Mouse (Mus musculus) heart, embryonic 13.5 days (tissue): ENCODE measurements around the gene Zdhhc4. TPM values are rescaled to one million over a fixed set of nuclear protein-coding genes. Genes with fewer than 3 reads are reported as not detected.
A peak's percentile ranks its signal among the peaks of the same experiment; 100 is the strongest.

Experiments used
- ATAC-seq: fragments of 200-750 bp; cut with Nextera tagmentation; 2 replicates; pipeline ENCODE4 v1.8.0; 2017; ENCODE audit warnings: moderate TSS enrichment; ENCODE audit not compliant: insufficient number of reproducible peaks, low FRiP score, low TSS enrichment; ENCODE audit errors: extremely low read depth
- H3K27ac ChIP-seq: fragments of 300-500 bp; sonication (generic); replicated peaks from 2 replicates; pipeline ENCODE4 v1.5.1; 2015; ENCODE audit warnings: moderate library complexity, mild to moderate bottlenecking, inconsistent platforms
- H3K27me3 ChIP-seq: fragments of 300-500 bp; sonication (generic); replicated peaks from 2 replicates; pipeline ENCODE4 v1.6.1; 2015; ENCODE audit warnings: mild to moderate bottlenecking, inconsistent platforms
- H3K36me3 ChIP-seq: fragments of 300-500 bp; sonication (generic); 2 replicates; pipeline ENCODE4 v1.6.1; 2015; ENCODE audit warnings: mild to moderate bottlenecking, inconsistent platforms
- H3K4me1 ChIP-seq: fragments of 300-500 bp; sonication (generic); 2 replicates; pipeline ENCODE4 v1.6.1; 2015; ENCODE audit warnings: inconsistent platforms
- H3K4me2 ChIP-seq: fragments of 300-500 bp; sonication (generic); 2 replicates; pipeline ENCODE4 v1.6.1; 2015; ENCODE audit warnings: inconsistent platforms, mild to moderate bottlenecking, moderate library complexity
- H3K4me3 ChIP-seq: fragments of 300-500 bp; sonication (generic); 2 replicates; pipeline ENCODE4 v1.5.1; 2015; ENCODE audit warnings: moderate library complexity, mild to moderate bottlenecking, inconsistent platforms
- H3K9ac ChIP-seq: fragments of 300-500 bp; sonication (generic); 2 replicates; pipeline ENCODE4 v1.6.1; 2015; ENCODE audit warnings: inconsistent platforms, mild to moderate bottlenecking, moderate library complexity
- H3K9me3 ChIP-seq: fragments of 300-500 bp; sonication (generic); 2 replicates; pipeline ENCODE4 v1.6.1; 2016; ENCODE audit warnings: inconsistent platforms
- WGBS: fragments of 180-500 bp; shearing (Covaris S2); methylation state at CpG from one replicate; pipeline ENCODE4 v1.1.7; 2015; ENCODE audit warnings: mixed read lengths; 5-methylcytosine and 5-hydroxymethylcytosine counted together
- polyA plus RNA-seq: library from polyadenylated mRNA; unstranded; fragments of >200 nt; fragmentation: Nextera tagmentation; extraction: Ambion mirVana; gene quantifications from 2 replicates; pipeline ENCODE4 v1.2.1, GENCODE M21; 2015

Zdhhc4 gene
- polyA plus RNA-seq, 1 experiment from 2014 or later: 50.5 TPM

GRCm38 (mm10) chr5:143316605-143317287 is 12.3 kb downstream of the Zdhhc4 start:
- Histone ChIP-seq H3K9ac (no peak overlapping the region), H3K27ac (no peak overlapping the region), H3K4me1 (peaks cover 18% of the 10 kb centered on the region), H3K4me3 (no peak overlapping the region), H3K27me3 (no peaks in the 10 kb centered on the region), H3K9me3 (no peaks in the 10 kb centered on the region), H3K36me3 (peaks cover 80% of the 10 kb centered on the region), H3K4me2 (no peak overlapping the region)
- WGBS: 87% methylated on average over 5 of the region's 5 CpGs
- ATAC-seq: no peak

DNA sequence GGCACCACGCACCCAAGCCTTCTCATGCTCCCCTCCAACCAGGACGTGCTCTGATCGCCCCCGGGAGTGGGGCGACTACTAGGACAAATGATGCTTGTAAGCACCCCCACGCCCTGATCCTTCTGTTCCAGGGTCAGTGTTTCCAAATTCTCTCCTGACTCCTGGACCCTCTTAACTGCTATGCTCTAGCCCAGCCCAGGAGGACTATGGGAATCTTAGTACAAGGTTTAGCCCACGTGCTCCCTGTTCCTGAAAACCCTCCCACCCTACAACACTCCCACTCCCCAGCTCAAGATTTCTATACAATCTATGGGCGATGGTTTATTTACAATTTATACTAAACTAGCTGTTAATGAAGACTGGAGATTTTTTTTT is 13.6 kb downstream of the Zdhhc4 start:
- ATAC-seq: no peak
- Histone ChIP-seq H3K4me1 (peaks cover 18% of the 10 kb centered on the region), H3K4me2 (peak overlapping the region; percentile 80), H3K27me3 (no peaks in the 10 kb centered on the region), H3K36me3 (peaks cover 80% of the 10 kb centered on the region), H3K9ac (peak overlapping the region; percentile 96), H3K4me3 (peak overlapping the region; percentile 90), H3K27ac (no peak overlapping the region), H3K9me3 (no peaks in the 10 kb centered on the region)
- 15% methylated on average over 8 of the region's 8 CpGs for WGBS

DNA sequence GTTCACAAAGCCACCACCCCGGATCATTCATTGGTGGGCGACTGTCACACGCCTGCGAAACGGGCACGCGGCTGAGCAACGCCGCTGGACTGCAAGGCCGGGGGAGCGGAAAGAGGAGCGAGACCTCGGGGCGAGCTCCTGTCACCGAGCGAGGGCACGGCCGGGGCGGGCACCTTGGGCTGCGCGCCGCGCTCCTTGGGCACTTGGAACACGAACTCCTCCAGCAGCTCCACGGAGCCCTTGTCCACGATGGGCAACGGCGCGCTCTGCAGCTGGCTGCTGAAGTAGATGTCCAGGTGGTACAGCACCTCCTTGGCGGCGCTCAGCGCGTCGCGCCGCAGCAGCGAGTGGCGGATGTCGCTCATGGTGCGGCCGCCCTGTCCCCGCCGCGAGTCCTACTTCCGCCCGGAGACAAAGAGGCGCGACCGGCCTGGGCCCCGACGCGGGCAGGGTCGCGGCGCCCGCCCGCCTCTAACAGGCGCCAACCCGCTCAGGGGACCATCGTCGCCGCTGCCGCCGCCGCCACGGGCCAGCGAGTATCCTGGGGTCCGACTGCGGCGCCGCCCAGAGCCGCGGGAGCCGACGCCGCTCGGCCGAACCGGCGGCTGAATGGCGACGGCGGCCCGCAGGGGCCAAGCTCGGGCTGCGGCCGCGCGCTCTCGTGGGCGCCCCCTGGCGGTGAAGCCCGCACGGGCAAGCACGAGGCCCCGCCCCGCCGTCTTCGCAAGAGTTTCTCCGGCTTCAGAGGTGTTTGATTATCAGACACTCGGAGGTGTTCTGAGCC is 14.1 kb downstream of the Zdhhc4 start, which contains the start of gene E130309D02Rik:
Gene E130309D02Rik (minus strand): TSS at position 631 of the 784 bp plus-strand sequence.
- ATAC-seq: peak; percentile 77
- peaks cover 80% of the 10 kb centered on the region for H3K36me3 ChIP-seq
- no peaks in the 10 kb centered on the region for H3K27me3 ChIP-seq
- peaks cover 18% of the 10 kb centered on the region for H3K4me1 ChIP-seq
- H3K4me2 ChIP-seq: peak within 1 kb of the TSS; percentile 80
- H3K27ac ChIP-seq: peak within 1 kb of the TSS; percentile 93
- peak within 1 kb of the TSS; percentile 96 for H3K9ac ChIP-seq
- WGBS: under 1% methylated on average over 95 of the region's 101 CpGs
- no peaks in the 10 kb centered on the region for H3K9me3 ChIP-seq
- H3K4me3 ChIP-seq: peak within 1 kb of the TSS; percentile 90

GRCm38 (mm10) chr5:143314183-143314729 is 14.8 kb downstream of the Zdhhc4 start:
- ATAC-seq: no peak
- WGBS: 2% methylated on average over 16 of the region's 16 CpGs

DNA sequence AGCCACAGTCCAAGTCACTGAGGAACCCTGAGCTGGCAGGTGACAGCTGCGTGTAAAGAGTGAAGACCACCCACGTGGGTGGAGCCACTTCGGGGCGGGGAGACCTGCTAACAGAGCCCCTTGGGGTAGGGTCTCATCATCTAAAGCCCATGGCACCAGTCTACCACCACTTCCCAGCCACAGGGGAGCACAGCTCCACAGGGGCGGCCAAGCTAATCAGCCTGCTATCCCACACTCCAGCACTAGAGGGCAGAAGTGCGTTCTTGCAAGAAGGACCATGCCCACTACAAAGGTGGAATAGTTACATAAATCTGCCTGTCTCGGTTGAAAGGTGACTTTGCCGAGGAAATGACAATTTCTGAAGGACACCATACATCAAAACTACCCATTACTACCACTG is 17.2 kb downstream of the Zdhhc4 start:
- 64% methylated on average over 8 of the region's 8 CpGs for WGBS
- Histone ChIP-seq H3K4me1 (peaks cover 25% of the 10 kb centered on the region), H3K4me2 (no peak overlapping the region), H3K36me3 (peaks cover 80% of the 10 kb centered on the region), H3K27me3 (no peaks in the 10 kb centered on the region), H3K4me3 (no peak overlapping the region), H3K9me3 (no peaks in the 10 kb centered on the region), H3K27ac (no peak overlapping the region), H3K9ac (no peak overlapping the region)
- no peak for ATAC-seq

More at GRCm38 (mm10) chr5:143314183-143314729, 14.8 kb downstream of the Zdhhc4 start:
- H3K36me3 ChIP-seq: peaks cover 80% of the 10 kb centered on the region
- no peaks in the 10 kb centered on the region for H3K27me3 ChIP-seq
- peak overlapping the region; percentile 93 for H3K27ac ChIP-seq
- peak overlapping the region; percentile 96 for H3K9ac ChIP-seq
- peak overlapping the region; percentile 90 for H3K4me3 ChIP-seq
- peaks cover 19% of the 10 kb centered on the region for H3K4me1 ChIP-seq
- H3K4me2 ChIP-seq: peak overlapping the region; percentile 80
- no peaks in the 10 kb centered on the region for H3K9me3 ChIP-seq

GRCm38 (mm10) chr5:143309916-143310315 is 19.1 kb downstream of the Zdhhc4 start:
- no peak overlapping the region for H3K27ac ChIP-seq
- H3K36me3 ChIP-seq: peaks cover 89% of the 10 kb centered on the region
- no peak overlapping the region for H3K4me2 ChIP-seq
- no peak for ATAC-seq
- no peak overlapping the region for H3K9ac ChIP-seq
- H3K9me3 ChIP-seq: no peaks in the 10 kb centered on the region
- no peaks in the 10 kb centered on the region for H3K27me3 ChIP-seq
- no peak overlapping the region for H3K4me3 ChIP-seq
- peaks cover 23% of the 10 kb centered on the region for H3K4me1 ChIP-seq
- 96% methylated on average over 7 of the region's 7 CpGs for WGBS

- Histone ChIP-seq H3K4me3 (no peak overlapping the region), H3K27me3 (no peaks in the 10 kb centered on the region), H3K4me1 (peaks cover 19% of the 10 kb centered on the region), H3K9ac (no peak overlapping the region), H3K4me2 (no peak overlapping the region), H3K36me3 (peaks cover 98% of the 10 kb centered on the region), H3K27ac (no peak overlapping the region; the same call in 1 of the 2 replicates), H3K9me3 (no peaks in the 10 kb centered on the region)
- ATAC-seq: no peak
- WGBS: 74% methylated on average over 5 of the region's 5 CpGs
These were observed 20.2 kb downstream of the Zdhhc4 start for GRCm38 (mm10) chr5:143308825-143309224.

GRCm38 (mm10) chr5:143304251-143304650 is 24.8 kb downstream of the Zdhhc4 start:
- no peak overlapping the region for H3K27ac ChIP-seq
- H3K4me2 ChIP-seq: no peak overlapping the region
- peaks cover 98% of the 10 kb centered on the region for H3K36me3 ChIP-seq
- H3K27me3 ChIP-seq: no peaks in the 10 kb centered on the region
- ATAC-seq: no peak
- H3K4me3 ChIP-seq: no peak overlapping the region
- 83% methylated on average over 7 of the region's 7 CpGs for WGBS
- no peaks in the 10 kb centered on the region for H3K9me3 ChIP-seq
- no peak overlapping the region for H3K9ac ChIP-seq
- peaks cover 9% of the 10 kb centered on the region; the same call in 1 of the 2 replicates for H3K4me1 ChIP-seq

- Histone ChIP-seq H3K27ac (no peak overlapping the region), H3K9me3 (no peaks in the 10 kb centered on the region), H3K4me1 (peaks cover 15% of the 10 kb centered on the region), H3K36me3 (peaks cover 76% of the 10 kb centered on the region), H3K4me3 (no peak overlapping the region), H3K27me3 (no peaks in the 10 kb centered on the region), H3K4me2 (no peak overlapping the region), H3K9ac (no peak overlapping the region)
- ATAC-seq: no peak
- WGBS: 66% methylated on average over 8 of the region's 8 CpGs
These were observed 27.8 kb downstream of the Zdhhc4 start for GRCm38 (mm10) chr5:143301296-143301695.

DNA sequence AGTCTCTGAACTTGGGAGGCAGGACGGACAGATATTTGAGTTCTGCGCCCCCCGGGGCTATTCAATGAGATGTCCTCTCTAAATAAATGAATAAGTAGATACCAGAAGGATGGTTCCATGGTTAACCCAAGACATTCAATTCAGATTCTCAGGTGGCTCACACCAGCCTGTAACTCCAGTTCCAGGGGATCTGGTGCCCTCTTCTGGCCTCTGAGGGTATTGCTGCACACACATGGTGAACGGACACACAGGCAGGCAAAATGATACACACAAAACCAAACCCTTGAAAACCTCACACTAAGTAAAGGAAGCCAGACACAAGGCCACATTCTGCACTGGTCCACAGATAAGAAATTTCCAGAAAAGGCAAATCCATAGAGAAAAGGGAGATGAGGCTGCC is 29.4 kb downstream of the Zdhhc4 start:
- 94% methylated on average over 4 of the region's 4 CpGs for WGBS
- no peak for ATAC-seq
- H3K36me3 ChIP-seq: peaks cover 59% of the 10 kb centered on the region
- H3K9ac ChIP-seq: no peak overlapping the region
- no peaks in the 10 kb centered on the region for H3K9me3 ChIP-seq
- H3K27ac ChIP-seq: no peak overlapping the region
- no peak overlapping the region for H3K4me2 ChIP-seq
- H3K27me3 ChIP-seq: peaks cover 7% of the 10 kb centered on the region
- no peak overlapping the region for H3K4me3 ChIP-seq
- H3K4me1 ChIP-seq: peaks cover 12% of the 10 kb centered on the region

DNA sequence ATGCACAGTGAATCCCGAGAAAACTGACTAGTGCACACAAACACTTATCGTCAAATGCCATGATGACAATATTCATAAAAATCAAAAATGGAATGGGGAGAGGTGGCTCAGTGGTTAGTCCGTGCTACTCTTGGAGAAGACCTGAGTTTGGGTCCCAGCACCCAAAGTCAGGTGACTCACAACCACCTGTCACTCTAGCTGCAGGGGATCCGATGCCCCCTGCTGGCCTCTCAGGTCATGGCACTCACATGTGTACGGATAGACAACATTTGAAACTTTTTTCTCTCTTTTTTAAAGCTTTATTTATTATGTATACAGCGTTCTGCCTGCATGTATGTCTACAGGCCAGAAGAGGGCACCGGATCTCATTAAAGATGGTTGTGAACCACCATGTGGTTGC is 30.7 kb downstream of the Zdhhc4 start:
- Histone ChIP-seq H3K9ac (no peak overlapping the region), H3K9me3 (no peaks in the 10 kb centered on the region), H3K36me3 (peaks cover 49% of the 10 kb centered on the region), H3K27me3 (peaks cover 20% of the 10 kb centered on the region), H3K27ac (no peak overlapping the region), H3K4me3 (no peak overlapping the region), H3K4me2 (no peak overlapping the region), H3K4me1 (peaks cover 20% of the 10 kb centered on the region)
- WGBS: 89% methylated on average over 7 of the region's 7 CpGs
- ATAC-seq: no peak
